Mouse (Mus musculus) heart, embryonic 15.5 days (tissue): ENCODE results near the gene Pmvk. TPM values are rescaled to one million over a fixed set of nuclear protein-coding genes. Genes with fewer than 3 reads are reported as not detected.

Experiments
- ATAC-seq: fragments of 200-750 bp; cut with Nextera tagmentation; replicated peaks from 2 replicates; pipeline ENCODE4 v1.8.0; 2017; ENCODE audit warnings: low read depth, moderate TSS enrichment; ENCODE audit not compliant: insufficient number of reproducible peaks, insufficient read depth, low FRiP score
- H3K27ac ChIP-seq: fragments of 300-500 bp; sonication (generic); 2 replicates; pipeline ENCODE4 v1.5.1; 2015; ENCODE audit warnings: mild to moderate bottlenecking, inconsistent platforms
- H3K27me3 ChIP-seq: fragments of 300-500 bp; sonication (generic); 2 replicates; pipeline ENCODE4 v1.6.1; 2015; ENCODE audit warnings: inconsistent platforms
- H3K36me3 ChIP-seq: fragments of 300-500 bp; sonication (generic); 2 replicates; pipeline ENCODE4 v1.6.1; 2015; ENCODE audit warnings: mild to moderate bottlenecking, inconsistent platforms
- H3K4me1 ChIP-seq: fragments of 300-500 bp; sonication (generic); replicated peaks from 2 replicates; pipeline ENCODE4 v1.6.1; 2015; ENCODE audit warnings: inconsistent platforms
- H3K4me2 ChIP-seq: fragments of 300-500 bp; sonication (generic); 2 replicates; pipeline ENCODE4 v1.6.1; 2015; ENCODE audit warnings: inconsistent platforms, mild to moderate bottlenecking, moderate library complexity
- H3K4me3 ChIP-seq: fragments of 300-500 bp; sonication (generic); 2 replicates; pipeline ENCODE4 v1.5.1; 2015; ENCODE audit warnings: mild to moderate bottlenecking, inconsistent platforms
- H3K9ac ChIP-seq: fragments of 300-500 bp; sonication (generic); 2 replicates; pipeline ENCODE4 v1.6.1; 2015; ENCODE audit warnings: mild to moderate bottlenecking, inconsistent platforms
- H3K9me3 ChIP-seq: fragments of 300-500 bp; sonication (generic); replicated peaks from 2 replicates; pipeline ENCODE4 v1.6.1; 2016; ENCODE audit warnings: inconsistent platforms
- WGBS: fragments of 180-500 bp; shearing (Covaris S2); methylation state at CpG from one replicate; pipeline ENCODE4 v1.1.7; 2015; ENCODE audit warnings: mixed read lengths; 5-methylcytosine and 5-hydroxymethylcytosine counted together
- polyA plus RNA-seq: library from polyadenylated mRNA; unstranded; fragments of >200 nt; fragmentation: Nextera tagmentation; extraction: Ambion mirVana; gene quantifications from 2 replicates; pipeline ENCODE4 v1.2.1, GENCODE M21; 2015

Gene Pmvk
- polyA plus RNA-seq, 1 experiment from 2014 or later, result 47.2 TPM

GRCm38 (mm10) chr3:89508041-89508440, 53.7 kb downstream of the Pmvk start:
- Histone ChIP-seq H3K9ac (no peak overlapping the region), H3K27me3 (peaks cover 61% of the 10 kb centered on the region), H3K4me2 (no peak overlapping the region), H3K36me3 (no peaks in the 10 kb centered on the region), H3K27ac (no peak overlapping the region), H3K9me3 (no peaks in the 10 kb centered on the region), H3K4me3 (no peak overlapping the region), H3K4me1 (0 out of 2 replicates have a peak, but pooled peaks cover 3% of the 10 kb centered on the region)
- WGBS, result 30% methylated on average over 9 of the region's 9 CpGs
- ATAC-seq, result no peak

DNA sequence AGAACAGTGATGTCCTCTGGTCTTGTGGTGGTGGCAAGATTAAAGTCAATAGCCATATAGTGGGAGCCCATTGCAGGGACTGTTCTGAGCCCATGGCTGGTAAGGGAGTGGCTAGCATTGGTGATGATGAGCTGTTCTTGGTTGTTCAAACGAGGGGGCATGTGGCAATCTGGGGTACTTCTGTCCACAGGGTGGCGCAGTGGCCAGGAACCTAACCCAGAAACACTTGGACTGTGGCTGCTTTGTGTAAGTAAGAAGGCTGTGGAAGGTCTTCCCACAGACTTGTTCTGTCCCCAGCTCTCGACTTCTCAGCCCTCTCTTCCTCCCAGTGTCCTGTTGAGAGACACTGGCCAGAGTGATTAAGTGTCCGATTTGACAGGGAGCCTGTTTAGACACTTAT, 56.6 kb downstream of the Pmvk start:
- no peak overlapping the region for H3K9ac ChIP-seq
- H3K4me2 ChIP-seq, result peak overlapping the region; percentile 34
- no peak for ATAC-seq
- no peaks in the 10 kb centered on the region for H3K36me3 ChIP-seq
- peaks cover 55% of the 10 kb centered on the region for H3K27me3 ChIP-seq
- H3K27ac ChIP-seq, result no peak overlapping the region
- H3K4me3 ChIP-seq, result no peak overlapping the region
- WGBS, result 16% methylated on average over 4 of the region's 4 CpGs
- H3K9me3 ChIP-seq, result no peaks in the 10 kb centered on the region
- H3K4me1 ChIP-seq, result 0 out of 2 replicates have a peak, but pooled peaks cover 3% of the 10 kb centered on the region

DNA sequence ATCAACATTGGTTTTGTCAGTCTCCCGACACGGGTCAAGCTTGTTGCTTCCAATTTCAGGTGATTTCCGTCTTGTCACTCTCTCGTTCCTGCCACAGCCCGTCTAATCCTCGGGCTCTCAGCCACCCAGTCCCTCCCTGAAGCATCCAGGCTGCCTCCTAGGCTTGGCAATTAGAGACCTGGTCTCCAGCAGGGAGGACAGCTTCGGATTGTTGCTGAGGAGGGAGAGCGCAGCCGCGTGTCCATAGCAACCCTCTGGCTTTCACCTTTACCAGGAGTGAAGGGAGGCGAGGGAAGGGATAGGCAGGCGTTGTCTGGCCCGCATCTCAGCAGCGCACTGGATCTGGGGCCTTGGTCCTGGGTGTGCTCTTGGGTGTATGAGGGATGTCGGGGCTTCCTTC, 57.1 kb downstream of the Pmvk start:
- Histone ChIP-seq H3K4me1 (0 out of 2 replicates have a peak, but pooled peaks cover 3% of the 10 kb centered on the region), H3K36me3 (no peaks in the 10 kb centered on the region), H3K27me3 (peaks cover 51% of the 10 kb centered on the region), H3K9me3 (no peaks in the 10 kb centered on the region; the same call in 1 of the 2 replicates), H3K4me3 (no peak overlapping the region), H3K27ac (no peak overlapping the region), H3K9ac (no peak overlapping the region), H3K4me2 (peak overlapping the region; percentile 34)
- ATAC-seq, result no peak
- WGBS, result 27% methylated on average over 15 of the region's 15 CpGs

DNA sequence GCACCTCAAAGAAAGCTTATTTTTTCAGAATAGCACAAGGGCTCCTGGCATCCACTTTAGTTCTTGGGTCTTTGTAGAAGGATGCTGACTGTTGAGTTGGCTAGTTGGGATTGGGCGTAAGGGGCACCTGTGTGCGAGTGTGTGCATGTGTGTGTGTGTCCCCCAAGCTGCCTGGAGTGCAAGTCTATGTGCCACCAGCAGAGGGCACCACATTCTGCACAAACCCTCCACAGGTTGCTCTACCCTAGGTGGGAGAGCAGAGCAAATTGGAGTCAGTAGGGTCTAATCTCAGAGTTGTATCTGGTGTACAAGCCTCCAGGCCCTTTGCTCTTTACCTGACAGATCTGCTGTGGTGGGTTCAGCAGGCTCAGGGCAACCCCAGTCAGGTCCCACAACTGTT, 57.9 kb downstream of the Pmvk start:
- Histone ChIP-seq H3K9me3 (no peaks in the 10 kb centered on the region; the same call in 1 of the 2 replicates), H3K4me3 (no peak overlapping the region), H3K9ac (no peak overlapping the region), H3K27me3 (peaks cover 42% of the 10 kb centered on the region), H3K4me1 (0 out of 2 replicates have a peak, but pooled peaks cover 3% of the 10 kb centered on the region), H3K27ac (no peak overlapping the region), H3K36me3 (no peaks in the 10 kb centered on the region), H3K4me2 (no peak overlapping the region)
- WGBS, result 88% methylated on average over 2 of the region's 2 CpGs
- ATAC-seq, result no peak

GRCm38 (mm10) chr3:89515444-89515843, 61.1 kb downstream of the Pmvk start:
- no peak for ATAC-seq
- Histone ChIP-seq H3K9me3 (no peaks in the 10 kb centered on the region; the same call in 1 of the 2 replicates), H3K4me2 (no peak overlapping the region), H3K27me3 (peaks cover 22% of the 10 kb centered on the region), H3K4me3 (no peak overlapping the region), H3K4me1 (peaks cover 13% of the 10 kb centered on the region), H3K9ac (no peak overlapping the region), H3K27ac (no peak overlapping the region), H3K36me3 (no peaks in the 10 kb centered on the region)
- WGBS, result 51% methylated on average over 11 of the region's 11 CpGs

GRCm38 (mm10) chr3:89516321-89516720, 62.0 kb downstream of the Pmvk start:
- H3K27me3 ChIP-seq, result peaks cover 22% of the 10 kb centered on the region
- peaks cover 20% of the 10 kb centered on the region for H3K4me1 ChIP-seq
- H3K9me3 ChIP-seq, result no peaks in the 10 kb centered on the region; the same call in 1 of the 2 replicates
- WGBS, result 88% methylated on average over 5 of the region's 5 CpGs
- H3K4me3 ChIP-seq, result no peak overlapping the region
- H3K27ac ChIP-seq, result no peak overlapping the region
- H3K4me2 ChIP-seq, result no peak overlapping the region
- ATAC-seq, result no peak
- no peak overlapping the region for H3K9ac ChIP-seq
- no peaks in the 10 kb centered on the region for H3K36me3 ChIP-seq

Other genes starting within 250 kb of the Pmvk start
- 17.5 and 31.4 TPM in 2 replicates for gene Thbs3, start 239.4 kb upstream of the Pmvk start, polyA plus RNA-seq
- gene Mtx1, start 227.5 kb upstream of the Pmvk start, polyA plus RNA-seq, result 106 and 119 TPM in 2 replicates
- 1.6 and 7.0 TPM in 2 replicates for gene Muc1, start 225.5 kb upstream of the Pmvk start, polyA plus RNA-seq
- gene Krtcap2, start 208.6 kb upstream of the Pmvk start, polyA plus RNA-seq, result 189 and 207 TPM in 2 replicates
- gene Trim46, start 208.2 kb upstream of the Pmvk start, polyA plus RNA-seq, result 0.79 and 2.2 TPM in 2 replicates
- gene Dpm3, start 195.2 kb upstream of the Pmvk start, polyA plus RNA-seq, result 88.4 and 88.7 TPM in 2 replicates
- gene Slc50a1, start 184.0 kb upstream of the Pmvk start, polyA plus RNA-seq, result 44.5 and 49.5 TPM in 2 replicates
- 35.0 and 39.9 TPM in 2 replicates for gene Efna1, start 173.4 kb upstream of the Pmvk start, polyA plus RNA-seq
- gene Efna3, start 131.6 kb upstream of the Pmvk start, polyA plus RNA-seq, result 0.73 and 2.7 TPM in 2 replicates
- gene Efna4, start 116.5 kb upstream of the Pmvk start, polyA plus RNA-seq, result 6.0 and 8.1 TPM in 2 replicates
- 59.8 and 71.2 TPM in 2 replicates for gene Adam15, start 104.5 kb upstream of the Pmvk start, polyA plus RNA-seq
- not detected in 2 replicates for gene Dcst2, start 92.6 kb upstream of the Pmvk start, polyA plus RNA-seq
- 0.06 and 0.18 TPM in 2 replicates for gene Dcst1, start 89.3 kb upstream of the Pmvk start, polyA plus RNA-seq
- 2.3 and 3.0 TPM in 2 replicates for gene Zbtb7b, start 59.8 kb upstream of the Pmvk start, polyA plus RNA-seq
- gene Lenep, start 51.7 kb upstream of the Pmvk start, polyA plus RNA-seq, result 1.7 TPM in 1 of 2 replicates, not detected in the other
- gene Flad1, start 42.7 kb upstream of the Pmvk start, polyA plus RNA-seq, result 34.0 and 35.1 TPM in 2 replicates
- gene Cks1b, start 36.2 kb upstream of the Pmvk start, polyA plus RNA-seq, result 266 and 291 TPM in 2 replicates
- gene Shc1, start 36.1 kb upstream of the Pmvk start, polyA plus RNA-seq, result 60.6 and 79.9 TPM in 2 replicates
- 21.1 and 28.1 TPM in 2 replicates for gene Pygo2, start 24.3 kb upstream of the Pmvk start, polyA plus RNA-seq
- 62.4 and 64.7 TPM in 2 replicates for gene Pbxip1, start 17.8 kb upstream of the Pmvk start, polyA plus RNA-seq
- gene Kcnn3, start 65.6 kb downstream of the Pmvk start, polyA plus RNA-seq, result 2.6 and 4.7 TPM in 2 replicates